Mouse (Mus musculus): Measurements from ENCODE around the gene Slc38a3. TPM values are rescaled to one million over a fixed set of nuclear protein-coding genes. Genes with fewer than 3 reads are reported as not detected.

Slc38a3 gene
- polyA plus RNA-seq, 1 experiment, result not detected

DNA sequence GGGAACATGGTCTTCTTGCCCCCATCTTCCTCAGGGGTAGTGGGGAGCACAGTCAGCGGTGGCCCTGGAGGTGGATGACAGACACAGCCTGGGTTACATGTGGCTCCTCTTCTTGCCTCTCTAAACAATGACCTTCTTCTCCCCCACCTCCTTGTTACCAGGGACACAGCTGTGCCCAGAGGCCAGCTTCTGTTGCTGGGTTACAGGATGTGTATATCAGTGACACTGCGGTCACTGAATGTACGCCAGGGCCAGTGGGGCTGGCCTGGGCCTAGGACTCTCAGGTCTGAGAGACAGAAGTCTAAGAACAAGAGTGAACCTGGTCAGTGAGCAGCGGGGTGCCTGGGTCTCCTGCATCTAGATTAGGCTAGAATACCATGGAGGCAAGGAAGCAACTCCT, 54.3 kb downstream of the Slc38a3 start:
- Histone ChIP-seq H3K9me3 (no peaks in the 10 kb centered on the region), H3K36me3 (replicated peaks; ENCODE audit: low read length) (peaks cover 62% of the 10 kb centered on the region), H3K4me3 (replicated peaks) (no peak overlapping the region), H3K27me3 (replicated peaks) (no peaks in the 10 kb centered on the region), H3K4me1 (peaks cover 48% of the 10 kb centered on the region)
- TF ChIP-seq FLI1 (IDR thresholded peaks at IDR 0.05; ENCODE audit: low read length) (no peak), GATA1 (IDR thresholded peaks at IDR 0.05; ENCODE audit: borderline replicate concordance, low read length) (no peak)

DNA sequence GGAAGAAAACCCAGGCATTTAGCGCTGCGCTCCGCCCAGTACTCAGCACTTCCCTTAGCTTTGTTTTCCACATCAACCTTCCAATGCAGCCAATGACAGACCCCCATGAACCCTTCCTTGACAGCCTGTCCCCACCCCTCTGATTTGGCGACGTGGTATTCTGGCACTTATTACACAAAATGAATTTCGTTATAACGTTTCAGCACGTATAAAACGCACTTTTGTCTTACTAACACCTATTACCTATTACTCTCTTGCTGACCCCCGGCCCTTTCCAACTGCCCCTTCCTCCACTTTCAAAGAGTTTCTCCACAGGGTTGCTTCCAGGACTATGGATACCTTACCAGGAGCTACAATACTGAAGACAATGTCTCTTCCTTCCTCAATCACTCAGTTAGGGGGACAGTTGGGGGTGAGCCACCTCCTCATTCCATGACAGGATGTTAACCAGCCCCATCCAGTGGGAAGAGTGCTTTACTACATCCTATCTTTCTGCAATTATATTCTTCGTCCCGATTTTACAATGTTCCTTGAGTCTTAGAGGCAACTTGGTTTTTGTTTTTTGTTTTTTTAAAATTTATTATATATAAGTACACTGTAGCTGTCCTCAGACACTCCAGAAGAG, 56.3 kb downstream of the Slc38a3 start:
- peak overlapping the region; percentile 91 for H3K4me3 ChIP-seq (replicated peaks)
- H3K9me3 ChIP-seq, result no peaks in the 10 kb centered on the region
- no peak for TF ChIP-seq FLI1 (IDR thresholded peaks at IDR 0.05; ENCODE audit: low read length)
- TF ChIP-seq GATA1 (IDR thresholded peaks at IDR 0.05; ENCODE audit: borderline replicate concordance, low read length), result no peak
- H3K27me3 ChIP-seq (replicated peaks), result peaks cover 6% of the 10 kb centered on the region
- peaks cover 42% of the 10 kb centered on the region for H3K36me3 ChIP-seq (replicated peaks; ENCODE audit: low read length)
- H3K4me1 ChIP-seq, result peaks cover 59% of the 10 kb centered on the region

DNA sequence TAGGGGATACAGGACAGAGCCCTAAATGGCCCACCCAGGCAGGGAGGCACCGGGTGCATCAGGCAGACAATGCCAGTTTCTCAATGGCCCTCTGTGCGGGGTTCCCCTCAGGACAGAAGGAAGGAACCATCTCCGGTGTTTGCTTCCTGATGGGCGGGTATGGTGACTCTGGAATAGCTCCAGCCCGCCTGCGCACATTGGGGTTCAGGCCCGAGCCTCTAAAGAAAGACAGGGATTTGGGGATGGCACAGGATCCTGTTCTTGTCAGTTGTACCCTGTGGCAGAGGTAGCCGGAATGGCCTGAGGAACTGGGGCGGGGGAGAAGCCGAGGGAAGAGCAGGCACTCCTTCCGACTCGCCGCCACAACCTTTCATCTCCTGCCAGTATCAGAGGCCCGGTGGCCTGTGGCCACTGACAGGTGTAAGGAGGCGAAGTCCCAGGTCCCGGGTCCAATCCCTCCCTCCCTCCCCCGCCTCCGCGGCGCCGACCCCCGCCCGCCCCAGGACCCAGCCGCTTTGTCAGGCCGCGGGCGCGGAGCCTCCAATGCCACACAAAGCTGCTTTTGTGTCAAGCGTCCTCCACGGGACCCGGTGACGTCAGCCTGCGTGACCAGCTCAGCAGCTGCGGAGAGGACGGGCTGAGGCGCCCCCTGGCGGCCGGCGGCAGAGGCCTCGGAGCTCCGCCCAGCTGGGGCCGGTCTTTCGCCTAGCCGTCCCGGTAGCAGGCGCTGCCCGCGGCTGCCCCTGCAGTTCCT, 57.0 kb downstream of the Slc38a3 start:
- Histone ChIP-seq H3K36me3 (replicated peaks; ENCODE audit: low read length) (peaks cover 37% of the 10 kb centered on the region), H3K9me3 (no peaks in the 10 kb centered on the region), H3K4me3 (replicated peaks) (peak overlapping the region; percentile 91), H3K4me1 (peaks cover 59% of the 10 kb centered on the region), H3K27me3 (replicated peaks) (peaks cover 9% of the 10 kb centered on the region)
- TF ChIP-seq GATA1 (IDR thresholded peaks at IDR 0.05; ENCODE audit: borderline replicate concordance, low read length) (no peak), FLI1 (IDR thresholded peaks at IDR 0.05; ENCODE audit: low read length) (no peak)

DNA sequence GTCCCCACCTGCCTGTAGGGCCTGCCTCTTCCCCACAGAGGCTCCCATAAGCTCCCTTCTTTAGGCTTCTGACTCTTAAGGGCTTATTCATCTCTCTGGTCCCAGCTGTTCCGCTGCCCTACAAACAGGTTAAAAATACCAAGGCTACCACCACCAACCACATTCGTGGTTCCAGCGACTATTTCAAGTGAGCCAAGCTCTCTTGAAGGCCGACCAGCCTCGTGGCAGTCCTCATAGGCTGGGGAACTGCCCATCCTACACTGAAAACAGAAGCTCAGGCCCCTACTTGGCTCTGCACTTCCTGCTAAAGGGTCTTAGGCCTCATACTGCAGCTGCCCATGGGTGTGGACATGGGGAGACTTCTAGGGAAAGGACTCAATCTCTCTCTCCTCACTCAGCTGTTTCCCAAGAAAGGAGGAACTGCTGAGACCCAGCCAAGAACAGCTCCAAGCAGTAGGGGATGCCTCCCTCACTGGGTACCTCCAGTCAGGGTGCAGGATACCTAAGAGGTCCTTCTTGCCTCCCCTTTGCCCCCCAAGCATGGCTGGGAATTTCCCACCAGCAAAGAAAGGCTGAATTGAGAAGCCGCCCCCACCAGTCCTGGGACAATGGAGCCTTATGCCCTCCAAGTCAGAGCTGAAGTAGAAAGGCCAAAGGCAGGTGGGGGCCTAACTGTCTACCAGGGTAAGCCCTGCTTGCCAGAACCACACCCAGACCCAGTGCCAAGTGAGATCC, 57.7 kb downstream of the Slc38a3 start:
- H3K4me3 ChIP-seq (replicated peaks), result peak overlapping the region; percentile 91
- H3K36me3 ChIP-seq (replicated peaks; ENCODE audit: low read length), result peaks cover 31% of the 10 kb centered on the region
- TF ChIP-seq FLI1 (IDR thresholded peaks at IDR 0.05; ENCODE audit: low read length), result no peak
- TF ChIP-seq GATA1 (IDR thresholded peaks at IDR 0.05; ENCODE audit: borderline replicate concordance, low read length), result no peak

DNA sequence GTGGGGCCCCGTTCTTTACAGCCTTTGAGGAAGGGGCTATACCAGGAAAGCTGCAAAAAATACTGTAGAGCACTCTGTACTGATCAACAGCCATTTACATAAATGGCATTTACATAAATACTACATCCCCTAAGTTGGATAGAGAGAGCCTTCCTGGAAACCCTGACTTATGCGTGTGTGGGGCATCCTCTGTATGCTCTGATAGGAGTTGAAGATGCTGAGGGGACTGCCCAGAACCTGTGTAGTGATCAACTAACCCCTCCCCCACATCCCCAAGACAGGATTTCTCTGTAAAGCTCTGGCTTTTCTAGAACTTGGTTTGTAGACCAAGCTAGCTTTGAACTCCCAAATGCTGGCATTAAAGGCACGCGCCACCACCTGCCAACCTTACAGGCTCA, 59.9 kb downstream of the Slc38a3 start:
- no peaks in the 10 kb centered on the region for H3K9me3 ChIP-seq
- peaks cover 62% of the 10 kb centered on the region for H3K4me1 ChIP-seq
- TF ChIP-seq GATA1 (IDR thresholded peaks at IDR 0.05; ENCODE audit: borderline replicate concordance, low read length), result no peak
- TF ChIP-seq FLI1 (IDR thresholded peaks at IDR 0.05; ENCODE audit: low read length), result no peak
- H3K36me3 ChIP-seq (replicated peaks; ENCODE audit: low read length), result peaks cover 9% of the 10 kb centered on the region
- peaks cover 30% of the 10 kb centered on the region for H3K27me3 ChIP-seq (replicated peaks)
- no peak overlapping the region for H3K4me3 ChIP-seq (replicated peaks)

More for the DNA sequence above, 57.7 kb downstream of the Slc38a3 start:
- H3K27me3 ChIP-seq (replicated peaks), result peaks cover 15% of the 10 kb centered on the region
- H3K9me3 ChIP-seq, result no peaks in the 10 kb centered on the region
- peaks cover 63% of the 10 kb centered on the region for H3K4me1 ChIP-seq

DNA sequence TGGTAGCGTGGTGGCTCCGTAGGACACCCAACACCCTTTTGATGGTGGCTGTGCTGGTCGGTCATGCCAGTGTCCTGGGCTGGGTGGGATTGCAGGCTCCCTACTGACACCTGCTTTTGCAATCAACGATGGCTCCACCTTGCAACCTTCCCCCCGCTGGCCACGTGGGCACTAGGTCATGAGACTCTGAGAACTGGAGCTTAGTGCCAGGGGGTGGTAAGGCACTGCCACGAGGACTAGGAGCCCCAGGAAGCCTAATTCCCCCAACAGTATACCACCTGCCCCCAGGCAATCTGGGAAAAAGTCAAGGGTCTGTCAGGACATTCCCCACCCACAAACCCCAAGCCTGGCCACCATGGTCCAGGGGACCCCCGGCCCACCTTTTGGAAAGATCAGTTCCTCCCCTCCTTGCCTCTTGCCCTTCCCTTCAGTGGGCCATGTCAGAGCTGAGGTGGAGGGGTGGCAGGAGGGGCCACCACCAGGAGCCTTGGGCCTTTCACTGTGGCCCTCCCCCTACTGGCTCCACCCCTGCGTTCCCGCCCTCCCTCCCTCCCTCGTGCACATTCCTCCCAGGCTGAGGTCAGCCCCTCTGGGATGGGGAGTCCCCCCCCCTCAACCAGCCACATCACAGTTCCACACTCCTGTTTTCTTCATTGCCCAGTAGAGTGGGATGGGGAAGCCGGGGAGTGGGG, 60.4 kb downstream of the Slc38a3 start, which contains the start of gene Sema3b:
Gene Sema3b, minus strand, starts transcription at position 489 of the 692 bp plus-strand sequence.
- no peaks in the 10 kb centered on the region for H3K9me3 ChIP-seq
- no peak for TF ChIP-seq GATA1 (IDR thresholded peaks at IDR 0.05; ENCODE audit: borderline replicate concordance, low read length)
- TF ChIP-seq FLI1 (IDR thresholded peaks at IDR 0.05; ENCODE audit: low read length), result no peak
- peaks cover 35% of the 10 kb centered on the region for H3K27me3 ChIP-seq (replicated peaks)
- peaks cover 62% of the 10 kb centered on the region for H3K4me1 ChIP-seq
- H3K4me3 ChIP-seq (replicated peaks), result peak within 1 kb of the TSS; percentile 30
- peaks cover 4% of the 10 kb centered on the region for H3K36me3 ChIP-seq (replicated peaks; ENCODE audit: low read length)

DNA sequence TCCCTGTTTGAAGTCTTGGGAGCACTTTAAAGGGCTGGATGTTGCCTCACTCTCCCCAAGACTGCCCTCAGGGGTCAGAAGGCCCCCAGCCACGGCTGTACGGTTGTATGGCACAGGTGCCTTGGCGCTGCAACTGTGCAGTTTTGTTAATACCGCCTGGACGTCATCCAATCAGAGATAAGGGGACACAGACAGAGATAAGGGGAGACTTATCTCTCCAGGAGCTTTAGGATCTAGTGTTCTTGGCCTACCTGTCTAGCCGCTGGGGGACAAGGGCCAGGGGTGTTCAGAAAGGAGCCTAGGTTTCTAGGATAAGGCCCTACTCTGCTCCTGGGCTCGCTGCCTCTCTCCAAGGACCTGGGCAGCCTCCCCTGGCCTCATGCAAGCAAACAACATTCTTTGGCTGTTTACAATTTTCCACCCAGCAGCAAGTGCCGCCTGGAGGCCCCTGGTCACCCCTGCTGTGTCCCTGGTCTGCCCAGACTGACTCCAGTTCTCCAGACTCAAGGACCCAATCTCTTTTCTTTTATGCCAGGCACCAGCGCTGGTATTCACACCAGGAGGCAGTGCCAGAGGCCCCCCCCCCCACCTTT, 61.6 kb downstream of the Slc38a3 start:
- TF ChIP-seq FLI1 (IDR thresholded peaks at IDR 0.05; ENCODE audit: low read length) (no peak), GATA1 (IDR thresholded peaks at IDR 0.05; ENCODE audit: borderline replicate concordance, low read length) (no peak)
- Histone ChIP-seq H3K36me3 (replicated peaks; ENCODE audit: low read length) (no peaks in the 10 kb centered on the region), H3K4me3 (replicated peaks) (no peak overlapping the region), H3K4me1 (peaks cover 57% of the 10 kb centered on the region), H3K9me3 (no peaks in the 10 kb centered on the region), H3K27me3 (replicated peaks) (peaks cover 40% of the 10 kb centered on the region)

DNA sequence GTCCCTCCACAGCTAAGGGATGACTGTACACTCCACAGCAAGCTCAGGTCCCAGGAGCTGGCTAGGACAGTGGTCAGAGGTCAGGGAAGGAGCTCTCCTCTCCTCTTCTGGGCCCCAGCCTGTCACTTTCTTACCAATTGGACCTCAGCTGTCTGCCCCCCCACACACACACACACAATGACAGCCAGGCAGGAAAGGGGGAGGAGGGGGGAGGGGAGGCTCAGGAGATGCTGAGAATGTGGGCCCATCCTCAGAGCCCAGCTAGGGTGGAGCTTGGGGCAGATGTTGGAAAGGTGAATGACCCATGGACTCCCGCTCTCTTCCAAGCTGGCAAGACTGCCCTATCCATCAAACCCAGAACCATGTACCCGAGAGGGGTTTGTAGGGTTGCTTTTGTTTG, 62.3 kb downstream of the Slc38a3 start:
- peak overlapping the region; percentile 8 for H3K4me3 ChIP-seq (replicated peaks)
- H3K27me3 ChIP-seq (replicated peaks), result peaks cover 40% of the 10 kb centered on the region
- no peaks in the 10 kb centered on the region for H3K9me3 ChIP-seq
- TF ChIP-seq GATA1 (IDR thresholded peaks at IDR 0.05; ENCODE audit: borderline replicate concordance, low read length), result no peak
- TF ChIP-seq FLI1 (IDR thresholded peaks at IDR 0.05; ENCODE audit: low read length), result no peak
- H3K4me1 ChIP-seq, result peaks cover 60% of the 10 kb centered on the region
- no peaks in the 10 kb centered on the region for H3K36me3 ChIP-seq (replicated peaks; ENCODE audit: low read length)

DNA sequence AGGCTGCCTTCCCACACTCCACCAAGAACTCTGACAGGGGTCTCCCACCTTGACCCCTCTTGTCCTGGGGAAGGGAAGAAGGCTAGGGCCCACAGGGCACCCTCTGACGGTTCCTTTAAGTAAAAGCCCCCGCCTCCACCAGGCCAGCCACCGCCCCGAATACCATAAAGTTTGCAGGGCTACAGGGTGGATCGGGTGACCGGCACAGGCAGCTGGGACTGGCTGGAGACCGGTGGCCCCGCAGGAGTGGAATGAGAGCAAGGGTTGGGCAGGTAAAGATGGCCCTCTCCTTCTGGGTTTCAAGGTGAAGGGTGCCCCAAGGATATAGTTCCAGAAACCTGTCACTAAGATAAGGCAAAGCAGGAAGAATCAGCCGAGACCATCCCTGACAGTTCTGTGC, 62.7 kb downstream of the Slc38a3 start:
- no peak overlapping the region for H3K4me3 ChIP-seq (replicated peaks)
- H3K4me1 ChIP-seq, result peaks cover 60% of the 10 kb centered on the region
- H3K27me3 ChIP-seq (replicated peaks), result peaks cover 42% of the 10 kb centered on the region
- H3K36me3 ChIP-seq (replicated peaks; ENCODE audit: low read length), result no peaks in the 10 kb centered on the region
- H3K9me3 ChIP-seq, result no peaks in the 10 kb centered on the region
- TF ChIP-seq FLI1 (IDR thresholded peaks at IDR 0.05; ENCODE audit: low read length) (no peak), GATA1 (IDR thresholded peaks at IDR 0.05; ENCODE audit: borderline replicate concordance, low read length) (no peak)

All from megakaryocyte, embryonic 14.5 days (primary cell).